Mouse (Mus musculus): ENCODE data around the gene Trim50. TPM values are rescaled to one million over a fixed set of nuclear protein-coding genes. Genes with fewer than 3 reads are reported as not detected.

Gene Trim50
- polyA plus RNA-seq (2012; rRNA removed): 26.4 and 43.4 TPM in 2 replicates

DNA sequence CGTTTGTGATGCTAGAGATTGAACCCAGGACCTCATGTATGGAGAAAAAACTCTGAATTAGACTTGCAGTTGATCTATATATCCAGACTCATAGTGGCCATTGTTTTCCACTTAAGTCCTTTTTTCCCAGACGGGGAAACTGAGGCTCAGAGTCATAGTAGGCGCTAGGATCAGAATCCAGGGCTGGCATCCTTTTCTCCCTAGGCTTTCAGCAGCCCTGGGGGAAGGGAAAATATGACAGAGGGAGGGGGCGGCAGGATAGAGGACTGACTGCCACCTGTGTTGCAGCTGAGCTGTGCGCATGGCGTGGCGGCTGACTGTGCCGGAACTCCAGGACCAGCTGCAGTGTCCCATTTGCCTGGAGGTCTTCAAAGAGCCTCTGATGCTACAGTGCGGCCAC is at the start of gene Trim50:
Gene Trim50 (plus strand): TSS at position 301 of the 400 bp plus-strand sequence.

GRCm38 (mm10) chr5:135349862-135350261 is 3.2 kb upstream of the Trim50 start, which contains the start of gene Fkbp6:
TSS of gene Fkbp6 (minus strand) at chr5:135350044.

GRCm38 (mm10) chr5:135369787-135370654 is 16.9 kb downstream of the Trim50 start, which contains the start of gene Nsun5:
TSS of gene Nsun5 (plus strand) at chr5:135369953.

DNA sequence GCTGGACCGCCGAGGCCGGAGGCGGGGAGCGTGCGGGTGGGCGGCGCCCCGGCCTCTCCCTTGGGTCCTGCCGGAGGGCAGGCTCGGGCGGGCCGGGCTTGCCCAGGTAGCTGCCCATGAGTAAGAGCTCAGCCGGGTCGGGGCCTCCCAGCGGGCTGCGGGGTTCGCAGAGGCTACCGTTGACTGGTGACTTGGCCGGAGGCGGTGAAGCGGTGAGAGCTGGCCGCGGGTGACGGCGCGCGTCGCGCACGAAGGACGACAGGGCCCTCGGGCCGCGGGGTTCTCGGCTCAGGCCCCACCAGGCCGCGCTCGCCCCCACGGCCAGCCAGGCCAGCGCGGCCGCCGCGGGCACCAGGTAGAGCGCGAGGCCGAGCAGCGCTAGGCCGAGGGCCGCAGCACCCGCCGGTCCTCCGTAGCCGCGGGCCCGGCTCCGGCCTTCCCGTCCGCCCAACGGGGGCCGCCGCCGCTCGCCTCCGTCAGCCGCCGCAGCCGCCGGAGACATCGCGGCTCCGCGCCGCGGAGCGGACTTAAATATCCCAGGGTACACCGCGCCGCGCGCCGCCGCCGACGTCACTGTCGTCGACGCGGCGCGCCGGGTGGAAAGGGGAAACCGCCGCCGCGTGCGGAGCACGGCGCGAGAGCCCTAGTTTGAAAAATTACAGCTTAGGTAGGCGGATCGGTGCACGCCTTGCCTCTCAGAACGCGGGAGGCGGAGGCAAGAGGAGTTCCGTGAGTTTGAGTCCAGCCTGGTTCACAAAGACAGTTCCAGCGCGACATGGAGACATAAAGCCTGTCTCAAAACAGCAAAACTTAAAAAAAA is 41.1 kb downstream of the Trim50 start, which contains the start of gene Pom121:
Gene Pom121 (minus strand): TSS at position 543 of the 820 bp plus-strand sequence.

Other genes with a start within 250 kb of the Trim50 start
- 1.7 and 2.0 TPM in 2 replicates for gene Tbl2, start 203.6 kb upstream of the Trim50 start, polyA plus RNA-seq (2012; rRNA removed)
- 18.8 and 20.5 TPM in 2 replicates for gene Bcl7b, start 185.0 kb upstream of the Trim50 start, polyA plus RNA-seq (2012; rRNA removed)
- gene Baz1b, start 166.0 kb upstream of the Trim50 start, polyA plus RNA-seq (2012; rRNA removed): 6.5 and 7.3 TPM in 2 replicates
- 0.52 and 1.7 TPM in 2 replicates for gene Fzd9, start 102.1 kb upstream of the Trim50 start, polyA plus RNA-seq (2012; rRNA removed)
- gene Fkbp6, start 3.3 kb upstream of the Trim50 start, polyA plus RNA-seq (2012; rRNA removed): 1.1 and 2.5 TPM in 2 replicates
- gene Nsun5, start 16.7 kb downstream of the Trim50 start, polyA plus RNA-seq (2012; rRNA removed): 14.5 and 15.3 TPM in 2 replicates
- gene Pom121, start 41.3 kb downstream of the Trim50 start, polyA plus RNA-seq (2012; rRNA removed): 14.5 and 14.7 TPM in 2 replicates
- gene Hip1, start 191.8 kb downstream of the Trim50 start, polyA plus RNA-seq (2012; rRNA removed): 4.8 and 7.5 TPM in 2 replicates
- gene Ccl26, start 210.3 kb downstream of the Trim50 start, polyA plus RNA-seq (2012; rRNA removed): not detected in 2 replicates
- gene Ccl24, start 219.8 kb downstream of the Trim50 start, polyA plus RNA-seq (2012; rRNA removed): 1.3 and 1.6 TPM in 2 replicates